Mouse (Mus musculus) hindbrain, embryonic 15.5 days (tissue): ENCODE measurements around the gene Usp47. TPM values are rescaled to one million over a fixed set of nuclear protein-coding genes. Genes with fewer than 3 reads are reported as not detected.

Experiments
- ATAC-seq: fragments of 200-750 bp; cut with Nextera tagmentation; 2 replicates; pipeline ENCODE4 v1.8.0; 2017; ENCODE audit warnings: low read depth, moderate number of reproducible peaks, moderate TSS enrichment; ENCODE audit not compliant: low FRiP score
- H3K27ac ChIP-seq: fragments of 300-500 bp; sonication (generic); replicated peaks from 2 replicates; pipeline ENCODE4 v1.5.1; 2015; ENCODE audit warnings: mild to moderate bottlenecking, inconsistent platforms
- H3K27me3 ChIP-seq: fragments of 300-500 bp; sonication (generic); 2 replicates; pipeline ENCODE4 v1.6.1; 2015; ENCODE audit warnings: control low read depth, inconsistent platforms
- H3K36me3 ChIP-seq: fragments of 300-500 bp; sonication (generic); 2 replicates; pipeline ENCODE4 v1.6.1; 2015; ENCODE audit warnings: control low read depth, inconsistent platforms
- H3K4me1 ChIP-seq: fragments of 300-500 bp; sonication (generic); replicated peaks from 2 replicates; pipeline ENCODE4 v1.6.1; 2015; ENCODE audit warnings: control low read depth, inconsistent platforms
- H3K4me2 ChIP-seq: fragments of 300-500 bp; sonication (generic); 2 replicates; pipeline ENCODE4 v1.6.1; 2015; ENCODE audit warnings: moderate library complexity, mild to moderate bottlenecking, inconsistent platforms
- H3K4me3 ChIP-seq: fragments of 300-500 bp; sonication (generic); 2 replicates; pipeline ENCODE4 v1.5.1; 2015; ENCODE audit warnings: mild to moderate bottlenecking, inconsistent platforms
- H3K9ac ChIP-seq: fragments of 300-500 bp; sonication (generic); 2 replicates; pipeline ENCODE4 v1.6.1; 2015; ENCODE audit warnings: inconsistent platforms
- H3K9me3 ChIP-seq: fragments of 300-500 bp; sonication (generic); 2 replicates; pipeline ENCODE4 v1.6.1; 2016; ENCODE audit warnings: control low read depth, inconsistent platforms
- WGBS: fragments of 180-500 bp; shearing (Covaris S2); methylation state at CpG from one replicate; pipeline ENCODE4 v1.1.7; 2015; 5-methylcytosine and 5-hydroxymethylcytosine counted together
- polyA plus RNA-seq: library from polyadenylated mRNA; unstranded; fragments of >200 nt; fragmentation: Nextera tagmentation; extraction: Ambion mirVana; gene quantifications from 2 replicates; pipeline ENCODE4 v1.2.1, GENCODE M21; 2015

The Usp47 gene
- polyA plus RNA-seq, 1 experiment from 2014 or later = 63.7 TPM

DNA sequence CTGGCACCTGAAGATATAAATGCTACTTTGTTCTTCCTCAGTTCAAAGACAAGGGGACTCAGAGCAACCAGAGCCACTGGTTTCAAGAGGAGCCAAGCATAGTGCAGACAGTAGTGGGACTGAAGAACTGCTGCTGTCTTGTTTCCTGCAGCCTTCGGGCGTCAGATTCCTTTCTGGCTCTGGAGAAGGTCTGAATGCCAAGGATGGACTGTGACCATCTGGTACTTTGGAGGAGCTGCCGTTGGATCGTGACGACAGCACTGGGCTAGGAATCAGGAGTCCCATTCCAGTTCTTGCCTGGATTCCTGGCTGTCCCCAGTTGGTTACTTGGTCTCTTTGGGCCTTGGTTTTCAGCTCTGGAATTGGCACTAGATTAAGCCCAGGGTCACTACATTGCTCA lies 11.2 kb upstream of the Usp47 start:
- 70% methylated on average over 5 of the region's 5 CpGs for WGBS
- ATAC-seq = no peak
- Histone ChIP-seq H3K9me3 (no peaks in the 10 kb centered on the region), H3K36me3 (no peaks in the 10 kb centered on the region), H3K27ac (no peak overlapping the region), H3K4me2 (no peak overlapping the region), H3K4me1 (no peaks in the 10 kb centered on the region), H3K4me3 (no peak overlapping the region), H3K9ac (no peak overlapping the region), H3K27me3 (no peaks in the 10 kb centered on the region)

DNA sequence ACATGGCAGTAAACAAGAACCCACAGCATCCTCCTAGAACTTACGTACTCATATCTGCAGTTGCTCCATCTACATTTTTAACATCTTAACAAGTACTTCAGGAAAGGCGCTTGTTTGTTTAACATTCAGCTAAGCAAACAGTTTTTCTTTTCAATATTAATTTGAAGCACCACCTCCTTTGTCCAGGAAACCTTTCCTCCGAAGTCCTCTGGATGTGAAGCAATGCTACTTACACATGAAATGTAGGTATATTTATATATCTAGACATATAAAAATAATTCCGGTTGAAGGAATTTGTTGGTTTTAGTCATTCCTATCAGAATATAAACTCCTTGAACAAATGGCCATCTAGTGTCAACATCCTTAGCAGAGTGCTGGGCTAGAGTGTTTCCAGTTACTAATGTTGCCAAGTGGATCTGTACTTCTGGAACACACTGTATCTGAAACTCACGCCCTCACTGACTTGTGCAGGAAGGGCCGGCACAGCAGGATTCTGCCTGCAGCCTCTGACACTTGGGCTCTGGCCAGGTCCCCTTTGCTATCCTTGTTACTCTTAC lies 10.6 kb upstream of the Usp47 start:
- no peak overlapping the region for H3K4me2 ChIP-seq
- H3K9ac ChIP-seq = no peak overlapping the region
- ATAC-seq = no peak
- no peaks in the 10 kb centered on the region for H3K4me1 ChIP-seq
- 88% methylated on average over 6 of the region's 6 CpGs for WGBS
- H3K27ac ChIP-seq = no peak overlapping the region
- no peak overlapping the region for H3K4me3 ChIP-seq
- H3K27me3 ChIP-seq = no peaks in the 10 kb centered on the region
- H3K36me3 ChIP-seq = no peaks in the 10 kb centered on the region
- H3K9me3 ChIP-seq = no peaks in the 10 kb centered on the region

DNA sequence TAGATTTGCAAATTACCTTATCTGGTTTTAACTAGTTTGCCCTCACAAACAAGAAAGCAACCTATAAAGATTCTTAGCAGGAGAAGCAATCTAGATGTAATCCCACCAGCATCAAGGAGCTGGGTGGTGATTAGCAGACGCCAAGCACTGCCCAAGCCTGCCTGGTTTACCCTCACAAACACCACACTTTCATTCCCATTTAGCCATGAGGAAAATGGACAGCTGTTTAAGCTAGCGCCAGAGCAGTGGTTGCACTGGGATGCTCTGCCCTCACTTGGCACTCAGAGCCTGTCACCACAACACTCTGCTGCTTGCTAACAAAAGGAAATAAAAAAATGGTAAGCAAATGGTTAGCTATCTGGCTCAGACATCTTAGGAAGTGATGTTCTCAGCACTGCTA lies 9.2 kb upstream of the Usp47 start:
- H3K9ac ChIP-seq = no peak overlapping the region
- no peak for ATAC-seq
- H3K27me3 ChIP-seq = no peaks in the 10 kb centered on the region
- no peaks in the 10 kb centered on the region for H3K9me3 ChIP-seq
- 65% methylated on average over 2 of the region's 2 CpGs for WGBS
- no peak overlapping the region for H3K4me2 ChIP-seq
- no peak overlapping the region for H3K4me3 ChIP-seq
- no peaks in the 10 kb centered on the region for H3K36me3 ChIP-seq
- H3K27ac ChIP-seq = no peak overlapping the region
- H3K4me1 ChIP-seq = no peaks in the 10 kb centered on the region

DNA sequence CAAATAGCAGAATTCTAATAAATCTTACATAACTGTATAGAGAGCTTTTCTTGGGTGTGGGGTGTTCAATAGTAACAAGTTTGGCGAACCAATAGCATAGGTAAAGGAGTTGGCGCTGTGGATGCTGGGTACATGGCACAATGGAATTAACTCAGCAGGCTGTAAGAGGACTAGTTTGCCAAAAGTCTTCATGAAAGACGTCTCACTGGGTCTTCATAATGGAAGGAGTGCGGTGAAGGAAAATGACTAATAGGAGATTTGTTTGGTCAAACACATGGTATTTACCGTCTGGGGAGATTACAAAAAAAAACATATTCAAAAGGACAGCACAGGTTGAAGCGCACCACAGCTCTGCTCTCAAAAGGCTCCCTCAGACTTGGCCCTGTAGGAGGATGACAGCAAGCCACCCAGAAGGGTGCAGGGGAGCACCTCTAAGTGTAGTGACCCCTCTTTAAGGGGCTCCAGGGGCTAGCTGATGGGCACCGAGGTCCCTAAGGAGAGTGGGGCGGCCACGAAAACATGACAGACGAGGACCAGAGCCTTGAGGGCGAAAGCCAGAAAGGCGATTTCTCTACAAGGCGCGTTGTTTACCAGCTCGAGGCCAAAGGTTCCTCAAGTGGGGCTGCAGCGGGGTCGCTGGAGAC lies 676 bp upstream of the Usp47 start:
- Histone ChIP-seq H3K4me1 (peaks cover 39% of the 10 kb centered on the region), H3K4me2 (peak overlapping the region; percentile 78), H3K9me3 (no peaks in the 10 kb centered on the region), H3K27me3 (no peaks in the 10 kb centered on the region), H3K36me3 (no peaks in the 10 kb centered on the region), H3K9ac (peak overlapping the region; percentile 96), H3K27ac (peak overlapping the region; percentile 92), H3K4me3 (peak overlapping the region; percentile 92)
- peak; percentile 69 for ATAC-seq
- WGBS = 13% methylated on average over 17 of the region's 17 CpGs

DNA sequence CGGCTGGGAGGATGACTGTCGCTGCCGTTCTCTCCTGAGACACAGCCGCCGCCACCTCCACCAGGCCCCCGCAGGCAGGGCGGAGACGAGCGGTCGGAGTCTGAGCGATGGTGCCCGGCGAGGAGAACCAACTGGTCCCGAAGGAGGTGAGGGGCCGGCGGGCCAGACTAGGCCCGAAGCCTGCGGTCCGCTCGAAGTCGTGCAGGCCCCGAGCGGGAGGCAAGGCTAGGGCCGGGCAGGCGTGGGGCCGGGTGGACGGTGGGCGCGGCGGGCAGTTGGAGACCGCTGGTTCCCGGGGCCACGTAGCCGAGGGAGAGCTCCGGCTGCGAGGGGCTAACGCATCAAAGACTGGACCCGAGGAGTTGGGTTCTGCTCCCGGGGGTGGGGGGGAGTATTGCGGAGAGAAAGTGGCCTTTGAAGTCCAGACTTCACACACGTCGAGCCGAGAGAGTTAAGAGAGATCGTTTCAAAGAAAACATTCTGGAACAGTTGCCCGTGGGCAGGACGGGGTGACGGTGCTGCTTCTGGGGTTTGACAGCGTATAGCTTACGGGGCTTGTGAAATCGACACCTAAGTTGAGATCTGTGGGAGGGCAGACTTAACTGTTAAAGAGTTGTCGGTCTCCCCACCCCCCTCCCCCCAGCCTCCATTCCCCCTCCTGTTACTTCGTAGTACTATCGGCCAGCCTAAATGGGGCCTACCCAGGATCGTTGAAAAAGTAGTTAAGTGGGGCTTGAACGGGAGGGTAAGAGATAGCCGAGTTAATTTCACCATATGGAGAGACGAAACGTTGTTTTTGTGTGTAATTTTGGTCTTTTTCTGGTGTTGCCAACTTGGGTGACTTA lies 519 bp downstream of the Usp47 start:
- peak; percentile 81 for ATAC-seq
- peak overlapping the region; percentile 96 for H3K9ac ChIP-seq
- H3K27ac ChIP-seq = peak overlapping the region; percentile 92
- no peaks in the 10 kb centered on the region for H3K9me3 ChIP-seq
- H3K4me2 ChIP-seq = peak overlapping the region; percentile 78
- H3K4me3 ChIP-seq = peak overlapping the region; percentile 92
- H3K4me1 ChIP-seq = peaks cover 45% of the 10 kb centered on the region
- H3K27me3 ChIP-seq = no peaks in the 10 kb centered on the region
- no peaks in the 10 kb centered on the region for H3K36me3 ChIP-seq
- WGBS = under 1% methylated on average over 58 of the region's 58 CpGs

DNA sequence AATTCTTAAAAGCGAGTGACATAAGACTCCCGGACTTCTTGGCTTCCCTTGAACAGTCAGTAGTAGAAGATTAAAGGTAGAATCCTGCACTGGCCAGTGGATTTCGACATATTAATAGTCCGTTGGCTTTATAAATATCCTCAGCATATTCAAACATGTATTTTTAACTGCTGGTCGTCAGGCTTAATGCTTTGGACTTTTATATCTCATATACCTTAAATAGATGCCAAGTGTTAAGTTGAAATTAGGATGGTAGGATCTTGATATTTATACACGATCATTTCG lies 1.1 kb downstream of the Usp47 start:
- peaks cover 45% of the 10 kb centered on the region for H3K4me1 ChIP-seq

DNA sequence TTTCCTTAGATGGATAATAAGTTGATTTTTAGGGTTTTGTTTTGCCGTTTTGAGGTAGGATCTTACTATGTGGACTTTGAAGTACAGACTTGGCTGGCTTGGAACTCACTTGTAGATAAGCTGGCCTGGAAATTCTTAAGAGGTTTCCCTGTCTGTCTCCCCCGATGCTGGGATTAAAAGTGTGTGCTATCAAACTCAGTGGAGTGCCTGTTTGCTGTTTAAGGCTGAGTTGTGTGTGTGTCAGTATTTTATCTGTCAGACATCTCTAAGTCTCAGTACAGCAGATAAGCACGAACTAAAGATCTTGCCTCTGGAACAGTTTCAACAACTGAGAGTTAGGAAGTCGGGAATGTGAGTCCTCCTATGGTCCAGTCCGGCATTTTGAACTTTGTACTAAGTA lies 1.6 kb downstream of the Usp47 start:
- Histone ChIP-seq H3K4me2 (peak overlapping the region; percentile 78), H3K4me3 (peak overlapping the region; percentile 92), H3K4me1 (peaks cover 45% of the 10 kb centered on the region), H3K9me3 (no peaks in the 10 kb centered on the region), H3K27me3 (no peaks in the 10 kb centered on the region), H3K27ac (no peak overlapping the region), H3K9ac (peak overlapping the region; percentile 96), H3K36me3 (no peaks in the 10 kb centered on the region)
- 22% methylated on average over 5 of the region's 5 CpGs for WGBS
- no peak for ATAC-seq

More for the DNA sequence above, 1.1 kb downstream of the Usp47 start:
- H3K27me3 ChIP-seq = no peaks in the 10 kb centered on the region
- H3K9me3 ChIP-seq = no peaks in the 10 kb centered on the region
- 28% methylated on average over 7 of the region's 7 CpGs for WGBS
- H3K4me2 ChIP-seq = peak overlapping the region; percentile 78
- H3K9ac ChIP-seq = peak overlapping the region; percentile 96
- no peaks in the 10 kb centered on the region for H3K36me3 ChIP-seq
- peak overlapping the region; percentile 92; the same call in 1 of the 2 replicates for H3K27ac ChIP-seq
- H3K4me3 ChIP-seq = peak overlapping the region; percentile 92
- no peak for ATAC-seq

DNA sequence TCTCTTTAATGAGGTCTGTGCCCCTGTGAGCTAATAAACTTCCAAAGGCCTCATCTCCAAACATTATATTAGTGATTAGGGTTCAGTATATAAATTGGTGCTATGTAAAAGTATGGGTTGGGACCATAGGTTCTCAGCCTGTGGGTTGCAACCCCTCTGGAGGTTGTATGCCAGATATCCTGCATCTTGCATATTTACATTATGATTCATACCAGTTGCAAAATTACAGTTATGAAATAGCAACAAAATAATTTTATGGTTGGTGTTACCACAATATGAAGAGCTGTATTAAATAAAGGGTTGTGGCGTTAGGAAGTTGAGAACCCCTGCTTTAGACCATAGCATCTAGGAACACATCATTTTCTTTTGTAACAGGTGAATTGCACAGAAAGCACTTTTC lies 7.3 kb downstream of the Usp47 start:
- Histone ChIP-seq H3K9me3 (no peaks in the 10 kb centered on the region), H3K9ac (no peak overlapping the region), H3K4me3 (no peak overlapping the region), H3K27ac (no peak overlapping the region), H3K4me1 (peaks cover 29% of the 10 kb centered on the region), H3K36me3 (no peaks in the 10 kb centered on the region), H3K4me2 (no peak overlapping the region), H3K27me3 (no peaks in the 10 kb centered on the region)
- no peak for ATAC-seq
- 93% methylated on average over 1 of the region's 1 CpGs for WGBS

DNA sequence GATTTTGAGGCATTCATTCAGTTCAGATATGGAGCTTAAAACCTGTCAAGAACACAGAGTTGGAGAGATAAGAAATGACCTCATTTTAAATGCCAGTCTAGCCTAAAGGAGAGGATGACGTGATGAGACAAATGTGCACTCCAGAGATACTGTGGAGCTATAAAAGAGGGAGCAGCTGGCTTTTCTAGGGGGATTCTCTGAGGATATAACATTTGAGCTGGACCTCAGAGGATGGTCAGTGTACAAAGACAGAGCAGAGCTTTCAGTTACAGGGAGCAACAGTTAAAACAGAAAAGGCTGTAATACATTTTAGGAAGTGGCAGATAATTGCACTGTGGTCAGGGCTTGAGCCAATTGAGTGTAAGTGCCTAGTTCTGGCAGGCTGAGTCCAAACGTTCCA lies 12.5 kb downstream of the Usp47 start:
- Histone ChIP-seq H3K4me3 (no peak overlapping the region), H3K36me3 (no peaks in the 10 kb centered on the region), H3K27ac (no peak overlapping the region), H3K9me3 (no peaks in the 10 kb centered on the region), H3K27me3 (no peaks in the 10 kb centered on the region), H3K4me2 (no peak overlapping the region), H3K4me1 (peaks cover 6% of the 10 kb centered on the region; the same call in 1 of the 2 replicates), H3K9ac (no peak overlapping the region)
- 31% methylated on average over 2 of the region's 2 CpGs for WGBS
- ATAC-seq = no peak

DNA sequence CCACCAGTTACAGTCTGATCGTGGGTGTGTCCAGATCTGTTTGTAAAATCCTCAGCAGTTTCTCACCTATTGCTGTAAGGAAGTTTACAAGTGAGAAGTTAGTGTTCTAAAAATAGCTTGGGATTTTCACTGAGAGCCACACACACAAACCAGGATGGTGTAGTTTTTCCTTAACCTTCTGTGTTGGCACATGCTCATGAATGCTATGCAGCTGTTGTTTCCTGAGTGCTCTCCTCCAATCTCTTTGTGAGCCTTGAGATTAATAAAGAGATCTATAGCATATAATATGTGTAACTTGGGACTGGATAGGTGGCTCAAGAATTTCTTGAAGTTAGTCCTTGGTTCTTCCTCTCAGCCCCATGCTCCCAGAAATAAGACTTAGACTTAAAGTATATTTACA lies 13.3 kb downstream of the Usp47 start:
- 82% methylated on average over 1 of the region's 1 CpGs for WGBS
- Histone ChIP-seq H3K9me3 (no peaks in the 10 kb centered on the region), H3K27ac (no peak overlapping the region), H3K36me3 (no peaks in the 10 kb centered on the region), H3K4me2 (no peak overlapping the region), H3K4me1 (peaks cover 6% of the 10 kb centered on the region; the same call in 1 of the 2 replicates), H3K9ac (no peak overlapping the region), H3K4me3 (no peak overlapping the region), H3K27me3 (no peaks in the 10 kb centered on the region)
- no peak for ATAC-seq

DNA sequence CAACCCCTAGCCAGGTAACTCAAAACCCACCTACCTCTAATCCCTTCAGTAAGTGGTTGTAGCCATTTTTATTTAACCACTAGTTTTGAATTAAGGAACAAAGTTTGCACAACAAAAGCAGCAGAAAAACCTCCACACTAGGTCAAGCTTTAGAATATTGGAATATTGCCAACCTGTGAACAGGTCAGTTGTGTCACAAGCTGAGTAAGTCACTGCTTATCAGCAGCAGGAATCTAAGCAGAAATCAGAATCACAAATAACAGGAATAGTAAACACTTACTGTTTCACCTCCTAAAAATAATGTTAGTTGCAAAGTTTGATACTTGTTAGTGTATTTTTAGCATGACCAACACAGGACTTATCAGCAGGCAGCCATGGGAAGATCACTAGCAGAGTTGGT lies 17.0 kb downstream of the Usp47 start:
- Histone ChIP-seq H3K9me3 (no peaks in the 10 kb centered on the region), H3K9ac (no peak overlapping the region), H3K4me2 (no peak overlapping the region), H3K4me1 (peaks cover 3% of the 10 kb centered on the region; the same call in 1 of the 2 replicates), H3K27me3 (no peaks in the 10 kb centered on the region), H3K36me3 (no peaks in the 10 kb centered on the region), H3K4me3 (no peak overlapping the region), H3K27ac (no peak overlapping the region)
- no peak for ATAC-seq

DNA sequence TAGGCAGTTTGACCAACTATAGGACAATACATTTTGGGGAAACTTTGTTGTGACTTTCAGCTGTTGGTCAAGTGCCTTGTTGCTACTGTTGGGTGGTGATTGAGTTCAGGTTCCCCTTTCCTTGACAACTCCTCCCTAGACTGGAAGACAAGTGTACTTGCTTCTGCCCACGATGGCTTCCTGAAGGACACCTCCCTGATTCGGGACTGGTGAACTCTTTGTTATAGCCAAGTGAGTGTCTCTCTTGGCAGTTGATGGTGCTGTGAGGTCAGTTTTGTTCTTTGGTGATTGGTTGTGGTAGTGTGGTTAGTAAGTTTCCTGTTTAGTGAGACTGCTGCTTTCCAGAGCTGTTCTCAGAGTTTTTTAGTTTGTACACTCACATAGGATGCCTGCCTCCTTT lies 19.5 kb downstream of the Usp47 start:
- Histone ChIP-seq H3K9ac (no peak overlapping the region), H3K4me3 (no peak overlapping the region), H3K4me2 (no peak overlapping the region), H3K4me1 (no peaks in the 10 kb centered on the region), H3K27me3 (no peaks in the 10 kb centered on the region), H3K36me3 (no peaks in the 10 kb centered on the region), H3K9me3 (no peaks in the 10 kb centered on the region), H3K27ac (no peak overlapping the region)
- WGBS = 89% methylated on average over 2 of the region's 2 CpGs
- ATAC-seq = no peak
